Mouse (Mus musculus) ES-E14 (cell line): ENCODE measurements at regions not wholly inside any gene's neighbourhood (a gene's known extent, or its start where the extent isn't known, plus 50 kb on each side); places are given as distances from the start of the nearest gene placed in this dataset.

Experiments
- CHD2 ChIP-seq: IDR thresholded peaks from 2 replicates; pipeline ENCODE4 v1.6.1; 2014; ENCODE audit warnings: mild to moderate bottlenecking, low read depth, low read length, inconsistent platforms
- HCFC1 ChIP-seq: IDR thresholded peaks from 2 replicates; pipeline ENCODE4 v1.6.1; 2012; ENCODE audit warnings: low read length, inconsistent platforms, borderline replicate concordance; ENCODE audit not compliant: insufficient read depth
- MAFK ChIP-seq: IDR thresholded peaks from 2 replicates; pipeline ENCODE4 v1.6.1; 2014; ENCODE audit warnings: mild to moderate bottlenecking, low read depth, low read length, inconsistent platforms; ENCODE audit not compliant: insufficient read depth
- ZC3H11A ChIP-seq: IDR thresholded peaks from 2 replicates; pipeline ENCODE4 v1.6.1; 2012; ENCODE audit warnings: low read depth, mild to moderate bottlenecking, inconsistent platforms, low read length, borderline replicate concordance

- TF ChIP-seq ZC3H11A: no peak
- no peak for TF ChIP-seq HCFC1
- no peak for TF ChIP-seq CHD2
- no peak for TF ChIP-seq MAFK
These were observed 191.2 kb upstream of the Rps6ka3 start for GRCm38 (mm10) chrX:159018955-159019354.
